Mouse (Mus musculus) olfactory bulb, adult 2 months (tissue): ENCODE data around the gene Slc35a5.

Experiments used
- CTCF ChIP-seq: fragments of 200-500 bp; IDR thresholded peaks from 2 replicates; pipeline ENCODE4 v1.5.1; 2012; ENCODE audit warnings: low read depth, mild to moderate bottlenecking, low read length, moderate library complexity; ENCODE audit not compliant: insufficient read depth
- POLR2A ChIP-seq: fragments of 200-500 bp; IDR thresholded peaks from 2 replicates; pipeline ENCODE4 v1.6.1; 2012; ENCODE audit warnings: mild to moderate bottlenecking, low read depth, low read length, moderate library complexity; ENCODE audit not compliant: insufficient read depth

- TF ChIP-seq CTCF (no peak), POLR2A (no peak)
Measured at GRCm38 (mm10) chr16:45178552-45178951, 20.0 kb upstream of the Slc35a5 start.
